Mouse (Mus musculus) stomach, embryonic 16.5 days (tissue): ENCODE data around the gene Enpep. TPM values are rescaled to one million over a fixed set of nuclear protein-coding genes. Genes with fewer than 3 reads are reported as not detected.
A peak's percentile ranks its signal among the peaks of the same experiment; 100 is the strongest.

Experiments used
- ATAC-seq: fragments of 200-750 bp; cut with Nextera tagmentation; 2 replicates; pipeline ENCODE4 v1.8.0; 2017; ENCODE audit warnings: moderate number of reproducible peaks, moderate TSS enrichment; ENCODE audit not compliant: insufficient read depth, low FRiP score
- H3K27ac ChIP-seq: fragments of 300-500 bp; sonication (generic); 2 replicates; pipeline ENCODE4 v1.5.1; 2014; ENCODE audit warnings: low read length
- H3K27me3 ChIP-seq: fragments of 300-500 bp; sonication (generic); 2 replicates; pipeline ENCODE4 v1.6.1; 2014; ENCODE audit warnings: low read length, control low read depth, mixed read lengths; ENCODE audit not compliant: control insufficient read depth, insufficient read depth
- H3K36me3 ChIP-seq: fragments of 300-500 bp; sonication (generic); 2 replicates; pipeline ENCODE4 v1.6.1; 2014; ENCODE audit warnings: low read length; ENCODE audit not compliant: control insufficient read depth, insufficient read depth
- H3K4me1 ChIP-seq: fragments of 300-500 bp; sonication (generic); 2 replicates; pipeline ENCODE4 v1.6.1; 2014; ENCODE audit warnings: low read length, control low read depth, mixed read lengths; ENCODE audit not compliant: control insufficient read depth, insufficient read depth
- H3K4me2 ChIP-seq: fragments of 300-500 bp; sonication (generic); 2 replicates; pipeline ENCODE4 v1.6.1; 2014; ENCODE audit warnings: low read depth, low read length, mixed read lengths
- H3K4me3 ChIP-seq: fragments of 300-500 bp; sonication (generic); replicated peaks from 2 replicates; pipeline ENCODE4 v1.5.1; 2014; ENCODE audit warnings: mild to moderate bottlenecking, low read length
- H3K9ac ChIP-seq: fragments of 300-500 bp; sonication (generic); 2 replicates; pipeline ENCODE4 v1.6.1; 2014; ENCODE audit warnings: low read length
- H3K9me3 ChIP-seq: fragments of 300-500 bp; sonication (generic); replicated peaks from 2 replicates; pipeline ENCODE4 v1.6.1; 2016; ENCODE audit warnings: low read length, control low read depth; ENCODE audit not compliant: control insufficient read depth
- WGBS: fragments of 180-500 bp; shearing (Covaris S2); extraction: QIAGEN DNeasy Blood & Tissue Kit; methylation state at CpG from one replicate; pipeline ENCODE4 v1.1.7; 2014; 5-methylcytosine and 5-hydroxymethylcytosine counted together
- polyA plus RNA-seq: library from polyadenylated mRNA; unstranded; fragments of >200 nt; fragmentation: Nextera tagmentation; extraction: Ambion mirVana; gene quantifications from 2 replicates; pipeline ENCODE4 v1.2.1, GENCODE M21; 2015

Enpep gene
- polyA plus RNA-seq: 18.3 and 19.9 TPM in 2 replicates

DNA sequence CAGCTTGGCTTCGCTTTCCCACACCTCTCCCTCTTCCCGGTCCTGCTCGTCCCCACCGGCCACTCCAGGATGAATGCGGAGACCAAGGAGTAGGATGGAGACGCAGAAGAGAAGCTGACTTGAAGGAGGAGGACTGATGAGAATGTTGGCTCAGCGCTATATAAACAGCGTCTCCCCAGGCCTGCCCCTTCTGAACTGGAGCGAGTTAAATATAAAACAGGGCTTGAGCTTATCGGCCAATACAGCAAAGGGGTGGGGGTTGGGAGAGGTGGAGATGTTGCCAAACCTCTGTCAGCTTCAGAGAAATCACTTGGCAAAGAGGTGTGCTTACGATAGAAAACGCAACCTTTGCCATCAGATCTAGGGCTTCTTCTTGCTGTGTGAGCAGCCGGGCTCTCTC lies at the start of gene Enpep:
Enpep (minus strand) TSS at position 135 of the 400 bp plus-strand sequence.
- Histone ChIP-seq H3K27me3 (no peaks in the 10 kb centered on the region), H3K9ac (peak within 1 kb of the TSS; percentile 42; the same call in 1 of the 2 replicates), H3K4me2 (peak within 1 kb of the TSS; percentile 51), H3K36me3 (no peaks in the 10 kb centered on the region), H3K9me3 (no peaks in the 10 kb centered on the region), H3K27ac (peak within 1 kb of the TSS; percentile 56; the same call in 1 of the 2 replicates), H3K4me3 (peak within 1 kb of the TSS; percentile 44), H3K4me1 (peaks cover 8% of the 10 kb centered on the region)
- ATAC-seq: peak; percentile 78
- 15% methylated on average over 13 of the region's 13 CpGs for WGBS

DNA sequence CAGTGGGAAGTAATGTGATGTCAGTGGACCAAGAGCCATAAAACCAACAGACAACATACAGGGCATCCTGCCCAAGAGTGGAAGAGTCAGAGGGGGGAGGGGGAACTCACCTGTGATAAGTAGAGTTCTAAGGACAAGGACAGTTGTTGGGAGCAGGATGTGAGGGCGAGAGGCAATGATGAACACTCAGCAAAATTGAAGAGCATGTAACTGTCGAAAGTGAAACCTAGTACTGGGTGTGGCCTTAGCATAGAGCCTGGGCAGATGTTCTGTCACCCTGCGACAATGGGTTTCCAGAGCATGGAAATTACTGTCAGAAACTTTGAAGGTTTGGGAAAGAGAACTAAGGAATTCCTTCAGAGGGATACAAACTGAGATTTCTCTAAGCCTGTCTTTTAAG lies 46.6 kb upstream of the Enpep start:
- no peaks in the 10 kb centered on the region for H3K4me1 ChIP-seq
- H3K4me3 ChIP-seq: no peak overlapping the region
- no peak for ATAC-seq
- H3K9me3 ChIP-seq: no peaks in the 10 kb centered on the region
- no peak overlapping the region for H3K4me2 ChIP-seq
- H3K27me3 ChIP-seq: no peaks in the 10 kb centered on the region
- no peak overlapping the region for H3K9ac ChIP-seq
- 71% methylated on average over 3 of the region's 3 CpGs for WGBS
- H3K27ac ChIP-seq: no peak overlapping the region
- no peaks in the 10 kb centered on the region for H3K36me3 ChIP-seq

DNA sequence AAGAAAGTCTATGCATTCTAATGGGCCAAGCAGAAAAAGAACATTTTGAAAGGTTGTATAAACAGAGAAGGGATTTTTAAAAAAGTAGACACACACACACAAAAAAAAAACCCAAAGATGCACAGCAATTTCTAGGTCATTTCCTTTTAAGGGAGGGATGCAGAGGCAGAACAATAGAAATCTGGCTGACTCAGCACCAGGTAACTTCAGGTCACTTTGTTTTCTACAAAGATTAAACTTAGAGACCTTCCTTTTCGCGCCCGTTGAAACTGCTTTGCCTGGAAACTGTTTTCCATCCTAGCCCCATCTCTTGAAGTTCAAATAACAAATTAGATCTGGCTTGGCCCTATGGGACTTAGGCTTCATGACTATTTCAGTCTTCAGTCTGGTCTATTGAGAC lies 42.6 kb upstream of the Enpep start:
- Histone ChIP-seq H3K27me3 (no peaks in the 10 kb centered on the region), H3K4me1 (no peaks in the 10 kb centered on the region), H3K9me3 (no peaks in the 10 kb centered on the region), H3K36me3 (no peaks in the 10 kb centered on the region), H3K27ac (no peak overlapping the region), H3K9ac (no peak overlapping the region), H3K4me3 (no peak overlapping the region), H3K4me2 (no peak overlapping the region)
- ATAC-seq: no peak
- WGBS: 90% methylated on average over 3 of the region's 3 CpGs

DNA sequence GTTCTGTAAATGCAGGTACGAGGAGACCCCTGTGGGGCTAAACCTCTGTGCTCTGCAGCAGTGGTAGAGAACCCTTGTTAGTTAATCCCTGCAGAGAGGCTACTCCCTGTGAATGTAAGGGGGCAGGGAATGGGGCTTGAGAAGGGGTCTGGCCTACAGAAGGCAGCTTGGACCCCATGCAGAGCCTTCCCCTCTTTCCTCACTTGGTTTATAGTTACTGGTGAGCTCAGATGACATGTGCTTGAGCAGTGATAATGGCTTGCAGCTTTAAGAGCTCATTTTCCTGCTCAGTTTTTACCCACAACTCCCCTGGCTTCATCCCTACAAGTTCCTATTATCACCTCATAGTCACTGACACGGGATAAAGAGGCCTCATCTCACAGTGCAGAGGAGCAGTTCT lies 40.6 kb upstream of the Enpep start:
- Histone ChIP-seq H3K36me3 (no peaks in the 10 kb centered on the region), H3K9me3 (no peaks in the 10 kb centered on the region), H3K4me1 (no peaks in the 10 kb centered on the region), H3K4me3 (no peak overlapping the region), H3K27me3 (no peaks in the 10 kb centered on the region), H3K27ac (no peak overlapping the region), H3K4me2 (no peak overlapping the region), H3K9ac (no peak overlapping the region)
- no peak for ATAC-seq
- WGBS: 40% methylated on average over 2 of the region's 2 CpGs

DNA sequence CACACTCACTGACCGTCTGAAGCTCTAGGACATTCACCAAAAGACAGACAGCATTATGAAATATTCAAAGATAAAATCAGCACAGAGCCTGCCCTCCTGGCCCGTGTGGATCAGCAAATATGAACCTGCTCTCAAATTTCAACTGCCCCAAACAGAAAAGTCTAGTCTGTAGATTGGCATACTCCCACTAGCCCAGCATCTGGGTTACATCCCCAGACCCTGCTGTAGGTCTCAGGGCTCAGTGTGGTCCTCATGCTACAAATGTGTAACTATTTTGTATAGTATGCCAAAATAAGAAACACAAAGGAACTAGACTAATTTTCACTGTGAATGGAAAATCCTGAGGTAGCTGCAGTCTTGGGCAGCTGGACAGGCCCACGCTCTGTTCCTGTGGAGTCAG lies 37.0 kb upstream of the Enpep start:
- Histone ChIP-seq H3K4me1 (no peaks in the 10 kb centered on the region), H3K9ac (no peak overlapping the region), H3K4me2 (no peak overlapping the region), H3K36me3 (no peaks in the 10 kb centered on the region), H3K9me3 (no peaks in the 10 kb centered on the region), H3K27ac (no peak overlapping the region), H3K4me3 (no peak overlapping the region), H3K27me3 (no peaks in the 10 kb centered on the region)
- ATAC-seq: no peak
- WGBS: 72% methylated on average over 3 of the region's 3 CpGs

DNA sequence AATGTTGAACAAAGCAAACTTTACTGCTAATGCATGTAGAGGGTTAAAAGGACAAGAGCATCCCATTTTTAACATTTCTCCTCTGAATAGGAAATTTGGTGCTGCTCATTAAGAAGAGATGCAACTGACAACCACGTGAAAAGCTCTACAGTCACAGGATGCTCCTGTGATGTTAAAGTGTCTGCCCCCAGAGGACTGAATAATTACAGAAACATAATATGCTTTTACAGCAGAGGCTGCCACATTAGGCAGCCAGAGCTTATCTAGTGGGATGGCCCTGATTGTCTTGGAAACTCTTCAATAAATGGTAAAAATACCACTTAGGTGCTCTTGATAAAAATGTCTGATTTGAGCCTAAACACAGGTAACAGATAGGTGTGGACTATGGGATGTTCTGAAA lies 33.4 kb upstream of the Enpep start:
- 77% methylated on average over 1 of the region's 1 CpGs for WGBS
- H3K9ac ChIP-seq: no peak overlapping the region
- H3K4me2 ChIP-seq: no peak overlapping the region
- H3K4me3 ChIP-seq: no peak overlapping the region
- no peaks in the 10 kb centered on the region for H3K27me3 ChIP-seq
- no peaks in the 10 kb centered on the region for H3K4me1 ChIP-seq
- no peaks in the 10 kb centered on the region for H3K9me3 ChIP-seq
- no peak for ATAC-seq
- no peaks in the 10 kb centered on the region for H3K36me3 ChIP-seq
- no peak overlapping the region for H3K27ac ChIP-seq

DNA sequence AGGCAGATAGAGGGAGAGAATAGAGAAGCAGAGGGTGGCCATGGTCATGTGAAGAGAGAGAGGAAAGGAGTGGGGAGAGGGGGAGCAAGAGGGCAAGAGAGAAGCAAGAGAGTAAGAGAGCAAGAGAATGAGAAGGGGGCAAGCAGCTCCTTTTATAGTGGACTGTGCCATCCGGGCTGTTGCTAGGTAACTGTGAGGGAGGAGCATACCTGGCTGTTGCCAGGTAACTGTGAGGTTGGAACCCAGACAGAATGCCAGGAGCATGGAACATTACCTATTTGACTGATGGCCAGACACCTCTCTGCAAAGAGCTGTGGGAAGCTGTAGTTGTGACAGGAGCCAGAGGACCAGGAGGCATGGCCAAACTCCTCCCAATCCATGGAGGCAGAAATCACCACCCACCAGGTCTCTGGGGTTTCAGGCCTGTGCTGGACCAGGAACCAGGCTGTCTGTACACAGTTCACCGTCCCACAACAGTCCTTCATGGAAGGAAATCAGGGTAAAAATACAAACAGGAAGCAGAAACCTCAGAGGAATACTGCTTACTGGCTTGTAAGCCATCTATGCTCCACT lies 32.4 kb upstream of the Enpep start:
- H3K9me3 ChIP-seq: no peaks in the 10 kb centered on the region
- no peaks in the 10 kb centered on the region for H3K4me1 ChIP-seq
- no peaks in the 10 kb centered on the region for H3K36me3 ChIP-seq
- no peak overlapping the region for H3K27ac ChIP-seq
- ATAC-seq: no peak
- no peak overlapping the region for H3K4me2 ChIP-seq
- 69% methylated on average over 2 of the region's 2 CpGs for WGBS
- H3K4me3 ChIP-seq: no peak overlapping the region
- H3K27me3 ChIP-seq: no peaks in the 10 kb centered on the region
- H3K9ac ChIP-seq: no peak overlapping the region

DNA sequence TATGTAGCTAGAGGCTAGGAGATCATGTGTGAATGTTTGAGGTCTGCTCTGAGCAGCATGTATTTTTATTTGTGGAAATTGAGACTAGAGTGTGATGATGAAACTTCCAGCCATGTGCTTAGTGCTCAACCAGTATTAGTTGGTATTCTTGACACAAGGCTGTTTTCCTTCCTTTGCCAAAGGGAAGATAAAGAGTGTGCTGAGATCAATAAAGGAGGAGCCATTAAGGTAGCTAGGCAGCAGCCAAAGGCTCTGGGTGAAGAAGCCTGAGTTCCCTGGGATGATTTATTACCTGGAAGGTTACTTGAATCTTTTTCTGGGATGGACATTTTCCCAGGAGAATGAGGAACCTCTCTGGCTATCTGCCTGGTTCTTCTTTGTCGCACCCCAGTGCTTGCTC lies 30.9 kb upstream of the Enpep start:
- Histone ChIP-seq H3K9me3 (no peaks in the 10 kb centered on the region), H3K36me3 (no peaks in the 10 kb centered on the region), H3K9ac (no peak overlapping the region), H3K27me3 (no peaks in the 10 kb centered on the region), H3K4me1 (no peaks in the 10 kb centered on the region), H3K4me2 (no peak overlapping the region), H3K27ac (no peak overlapping the region), H3K4me3 (no peak overlapping the region)
- no peak for ATAC-seq
- 77% methylated on average over 1 of the region's 1 CpGs for WGBS

DNA sequence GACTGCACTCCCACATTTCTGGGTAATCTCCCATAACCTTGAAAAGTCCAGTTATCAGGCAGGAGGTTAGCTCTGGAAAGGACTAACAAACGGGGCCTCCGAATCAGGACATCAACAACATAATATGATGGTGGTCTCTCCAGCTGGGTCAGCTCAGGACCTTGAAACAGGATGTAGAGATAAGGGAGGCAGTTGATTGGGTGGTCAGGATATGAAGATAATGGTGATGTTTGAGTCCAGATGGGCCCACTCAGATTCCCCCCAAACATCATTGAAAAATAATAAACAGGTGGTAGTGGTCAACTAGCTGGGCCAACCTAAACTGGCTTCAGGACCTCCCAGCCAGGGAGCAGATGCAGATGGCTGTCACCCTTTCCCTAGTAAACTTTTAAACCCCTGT lies 25.6 kb upstream of the Enpep start:
- Histone ChIP-seq H3K9ac (no peak overlapping the region), H3K9me3 (no peaks in the 10 kb centered on the region), H3K4me3 (no peak overlapping the region), H3K27ac (no peak overlapping the region), H3K4me2 (no peak overlapping the region), H3K36me3 (no peaks in the 10 kb centered on the region), H3K27me3 (no peaks in the 10 kb centered on the region), H3K4me1 (no peaks in the 10 kb centered on the region)
- 58% methylated on average over 2 of the region's 2 CpGs for WGBS
- ATAC-seq: no peak

DNA sequence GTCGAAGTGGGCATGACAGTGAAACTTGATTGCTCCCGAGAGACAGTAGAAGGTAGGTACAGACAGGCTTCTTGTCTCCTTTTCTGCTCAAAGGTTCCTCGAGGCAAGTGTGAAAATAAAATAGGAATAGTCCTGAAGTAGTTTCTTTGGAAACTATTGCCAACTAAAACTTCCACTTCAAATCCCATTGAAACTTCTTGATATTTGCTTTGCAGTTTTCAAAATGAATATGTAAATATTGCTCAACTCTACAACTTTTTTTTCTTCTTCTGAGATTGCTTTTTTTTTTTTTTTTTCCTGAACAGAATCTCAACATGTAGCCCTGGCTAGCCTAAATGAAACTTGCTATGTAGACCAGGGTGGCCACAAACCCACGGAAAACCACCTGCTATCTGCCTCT lies 21.4 kb upstream of the Enpep start:
- H3K9ac ChIP-seq: no peak overlapping the region
- 68% methylated on average over 4 of the region's 4 CpGs for WGBS
- no peaks in the 10 kb centered on the region for H3K36me3 ChIP-seq

More for the DNA sequence above, 21.4 kb upstream of the Enpep start:
- Histone ChIP-seq H3K27me3 (no peaks in the 10 kb centered on the region), H3K4me1 (no peaks in the 10 kb centered on the region), H3K4me2 (no peak overlapping the region), H3K27ac (no peak overlapping the region), H3K4me3 (no peak overlapping the region), H3K9me3 (no peaks in the 10 kb centered on the region)
- ATAC-seq: no peak
